Mouse (Mus musculus): Measurements from ENCODE around the gene Enpep. TPM values are rescaled to one million over a fixed set of nuclear protein-coding genes. Genes with fewer than 3 reads are reported as not detected.

Gene Enpep
- total and polyA plus RNA-seq, 2 experiments from 2014 or later = 8.3 to 8.4 TPM

DNA sequence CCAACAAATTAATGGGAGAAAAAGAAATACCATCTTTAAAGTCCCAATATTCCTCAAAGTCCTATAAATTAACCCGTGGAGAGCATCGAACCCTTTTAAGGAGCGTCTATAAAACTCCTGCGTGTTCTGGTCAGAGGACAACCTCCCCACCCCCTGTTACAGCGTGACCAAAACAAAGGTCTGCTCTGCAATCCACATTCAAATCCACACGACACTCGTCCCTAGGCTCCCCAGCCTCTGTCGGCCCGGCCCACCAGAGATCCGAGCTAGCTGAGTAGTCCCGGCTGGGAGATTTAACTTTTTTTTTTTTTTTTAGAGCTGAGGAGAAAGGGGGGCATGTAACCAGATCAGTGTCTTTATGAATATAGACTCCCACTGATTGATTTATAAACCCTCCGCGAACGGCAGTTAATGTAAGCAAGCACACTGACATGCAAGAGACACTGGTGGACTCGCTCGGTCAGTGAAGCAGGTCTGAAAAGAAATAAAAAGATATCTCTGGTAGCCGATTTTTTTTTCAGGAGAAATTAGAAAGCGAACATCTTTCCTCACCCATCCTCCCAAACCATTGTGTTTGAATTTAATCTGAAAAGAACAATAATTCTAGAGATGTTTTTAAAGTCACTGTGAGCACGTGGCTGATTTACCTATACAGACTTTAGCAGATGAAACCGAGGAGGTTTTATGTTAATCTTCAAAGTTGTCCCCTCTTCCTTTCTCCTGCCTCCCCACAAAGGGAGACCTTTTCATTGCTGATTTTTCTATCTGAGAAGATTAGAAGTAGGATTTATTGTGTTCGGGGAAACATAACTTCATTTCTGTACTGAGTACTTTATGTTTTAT lies 109.9 kb downstream of the Enpep start:
- peak overlapping the region; percentile 30; the same call in 1 of the 2 replicates for H3K4me2 ChIP-seq (ENCODE audit: low read depth, low read length)
- no peak overlapping the region for H3K9ac ChIP-seq (replicated peaks; ENCODE audit: low read depth, low read length)
- H3K27ac ChIP-seq (ENCODE audit: low read depth) = no peak overlapping the region
- no peak for TF ChIP-seq CTCF (IDR thresholded peaks at IDR 0.05; ENCODE audit: low read depth)
- no peak for TF ChIP-seq EP300 (IDR thresholded peaks at IDR 0.05; ENCODE audit: low read depth)
- no peaks in the 10 kb centered on the region for H3K36me3 ChIP-seq (replicated peaks; ENCODE audit: control insufficient read depth, insufficient read depth, low read length)
- ATAC-seq (ENCODE audit: insufficient read depth, low read depth) (no peak), DNase-seq (ENCODE audit: low spot score) (no peak)
- no peaks in the 10 kb centered on the region for H3K4me1 ChIP-seq (ENCODE audit: control insufficient read depth, insufficient read depth)
- H3K9me3 ChIP-seq (replicated peaks; ENCODE audit: control insufficient read depth, low read length) = no peaks in the 10 kb centered on the region
- peaks cover 89% of the 10 kb centered on the region for H3K27me3 ChIP-seq (ENCODE audit: control insufficient read depth, insufficient read depth, low read length)
- H3K4me3 ChIP-seq (ENCODE audit: low read depth, low read length) = 0 out of 2 replicates have a peak overlapping the region, but pooled peaks have one; percentile 7
- WGBS = 14% methylated on average over 21 of the region's 21 CpGs

- DNase-seq (ENCODE audit: low spot score) (no peak), ATAC-seq (ENCODE audit: insufficient read depth, low read depth) (no peak)
- Histone ChIP-seq H3K9ac (replicated peaks; ENCODE audit: low read depth, low read length) (no peak overlapping the region), H3K27me3 (ENCODE audit: control insufficient read depth, insufficient read depth, low read length) (peaks cover 92% of the 10 kb centered on the region), H3K4me3 (ENCODE audit: low read depth, low read length) (0 out of 2 replicates have a peak overlapping the region, but pooled peaks have one; percentile 10), H3K4me2 (ENCODE audit: low read depth, low read length) (peak overlapping the region; percentile 30; the same call in 1 of the 2 replicates), H3K27ac (ENCODE audit: low read depth) (no peak overlapping the region), H3K9me3 (replicated peaks; ENCODE audit: control insufficient read depth, low read length) (no peaks in the 10 kb centered on the region), H3K4me1 (ENCODE audit: control insufficient read depth, insufficient read depth) (no peaks in the 10 kb centered on the region), H3K36me3 (replicated peaks; ENCODE audit: control insufficient read depth, insufficient read depth, low read length) (no peaks in the 10 kb centered on the region)
- 13% methylated on average over 27 of the region's 27 CpGs for WGBS
- no peak for TF ChIP-seq CTCF (IDR thresholded peaks at IDR 0.05; ENCODE audit: low read depth)
Measured at GRCm38 (mm10) chr3:129221380-129222260, 110.9 kb downstream of the Enpep start.

DNA sequence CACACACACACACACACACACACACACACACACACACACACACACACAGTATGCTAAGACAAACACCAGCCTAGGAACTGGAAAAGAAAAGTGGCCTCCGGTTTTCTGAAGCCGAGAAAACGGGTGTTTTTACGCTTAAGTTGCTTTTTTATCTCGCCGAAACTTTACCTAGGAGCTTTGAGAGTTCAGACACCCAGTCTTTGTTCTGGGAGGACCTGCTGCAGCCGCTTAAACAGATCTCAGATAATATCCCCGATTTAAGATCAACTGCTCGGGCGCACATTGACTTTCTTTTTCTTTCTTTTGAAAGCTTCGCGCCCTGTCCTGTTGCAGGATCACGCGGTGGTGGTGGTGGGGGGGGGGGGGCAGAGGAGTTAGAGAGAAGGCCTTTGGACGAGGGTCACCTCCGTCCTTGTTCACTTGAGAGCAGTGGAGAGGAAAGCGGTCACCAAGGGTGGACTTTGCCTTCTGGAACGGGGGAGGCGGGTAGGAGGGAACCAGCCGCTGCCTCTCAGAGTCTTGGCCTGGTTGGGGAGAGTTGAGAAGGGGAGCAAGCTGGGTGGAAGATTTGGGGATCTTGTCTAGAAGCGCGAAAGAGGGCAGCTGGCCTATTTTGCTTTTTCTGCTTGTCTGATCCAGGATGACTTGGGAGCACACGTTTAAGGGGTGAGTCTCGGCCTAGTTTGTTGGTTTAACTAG lies 111.7 kb downstream of the Enpep start:
- 18% methylated on average over 24 of the region's 24 CpGs for WGBS

DNA sequence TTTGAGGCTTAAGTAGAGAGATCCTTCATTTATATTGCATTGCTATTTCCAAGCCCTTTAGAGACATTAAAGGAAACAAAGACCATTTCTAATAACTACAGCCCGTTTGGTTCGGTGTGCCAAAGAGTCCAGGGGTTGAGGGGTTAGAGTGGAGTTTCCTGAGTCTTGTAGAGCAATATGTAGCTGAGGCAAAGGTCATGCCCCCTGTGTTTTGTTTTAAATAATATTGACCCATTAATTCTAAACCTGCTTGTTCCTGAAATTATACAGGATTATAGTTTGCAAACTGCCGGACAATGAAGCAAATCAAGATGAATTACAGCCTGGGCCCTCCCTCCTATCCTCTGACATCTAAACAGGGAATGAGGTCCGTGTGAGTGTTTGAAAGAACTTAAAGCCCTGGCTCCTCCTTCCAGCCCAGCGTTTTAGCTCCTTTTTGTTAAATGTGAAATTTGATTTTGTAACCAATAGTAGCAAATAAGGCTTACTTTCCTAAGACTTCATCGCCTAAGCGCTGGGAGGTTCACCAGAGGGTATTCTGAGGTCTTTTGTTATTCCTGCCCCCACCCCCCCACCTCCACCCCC lies 112.3 kb downstream of the Enpep start:
- Histone ChIP-seq H3K4me3 (ENCODE audit: low read depth, low read length) (peak overlapping the region; percentile 10; the same call in 1 of the 2 replicates), H3K4me2 (ENCODE audit: low read depth, low read length) (peak overlapping the region; percentile 30; the same call in 1 of the 2 replicates), H3K9me3 (replicated peaks; ENCODE audit: control insufficient read depth, low read length) (no peaks in the 10 kb centered on the region), H3K9ac (replicated peaks; ENCODE audit: low read depth, low read length) (no peak overlapping the region), H3K27me3 (ENCODE audit: control insufficient read depth, insufficient read depth, low read length) (peaks cover 92% of the 10 kb centered on the region), H3K4me1 (ENCODE audit: control insufficient read depth, insufficient read depth) (no peaks in the 10 kb centered on the region), H3K27ac (ENCODE audit: low read depth) (no peak overlapping the region), H3K36me3 (replicated peaks; ENCODE audit: control insufficient read depth, insufficient read depth, low read length) (no peaks in the 10 kb centered on the region)
- ATAC-seq (ENCODE audit: insufficient read depth, low read depth) (no peak), DNase-seq (ENCODE audit: low spot score) (no peak)
- 21% methylated on average over 7 of the region's 7 CpGs for WGBS
- TF ChIP-seq EP300 (IDR thresholded peaks at IDR 0.05; ENCODE audit: low read depth) (no peak), CTCF (IDR thresholded peaks at IDR 0.05; ENCODE audit: low read depth) (no peak)

More for the DNA sequence above, 111.7 kb downstream of the Enpep start:
- no peak overlapping the region for H3K27ac ChIP-seq (ENCODE audit: low read depth)
- no peaks in the 10 kb centered on the region for H3K36me3 ChIP-seq (replicated peaks; ENCODE audit: control insufficient read depth, insufficient read depth, low read length)
- peak overlapping the region; percentile 30; the same call in 1 of the 2 replicates for H3K4me2 ChIP-seq (ENCODE audit: low read depth, low read length)
- peak overlapping the region; percentile 10; the same call in 1 of the 2 replicates for H3K4me3 ChIP-seq (ENCODE audit: low read depth, low read length)
- no peak for DNase-seq (ENCODE audit: low spot score)
- no peak overlapping the region for H3K9ac ChIP-seq (replicated peaks; ENCODE audit: low read depth, low read length)
- H3K27me3 ChIP-seq (ENCODE audit: control insufficient read depth, insufficient read depth, low read length) = peaks cover 92% of the 10 kb centered on the region
- ATAC-seq (ENCODE audit: insufficient read depth, low read depth) = no peak
- no peaks in the 10 kb centered on the region for H3K4me1 ChIP-seq (ENCODE audit: control insufficient read depth, insufficient read depth)
- no peak for TF ChIP-seq CTCF (IDR thresholded peaks at IDR 0.05; ENCODE audit: low read depth)
- no peak for TF ChIP-seq EP300 (IDR thresholded peaks at IDR 0.05; ENCODE audit: low read depth)
- H3K9me3 ChIP-seq (replicated peaks; ENCODE audit: control insufficient read depth, low read length) = no peaks in the 10 kb centered on the region

Other genes starting within 250 kb of the Enpep start
- 3.9 and 4.1 TPM in 2 replicates for gene Pitx2, start 132.8 kb downstream of the Enpep start, total RNA-seq (2014; rRNA removed; ENCODE audit: low replicate concordance)
- 11.7 and 13.0 TPM in 2 replicates for gene Pitx2, start 132.8 kb downstream of the Enpep start, polyA plus RNA-seq (2015; fragmentation: Nextera tagmentation; extraction: Ambion mirVana)
- 2.4 and 5.2 TPM in 2 replicates for gene Elovl6, start 199.6 kb upstream of the Enpep start, total RNA-seq (2014; rRNA removed; ENCODE audit: low replicate concordance)
- 2.9 TPM in 2 replicates for gene Elovl6, start 199.6 kb upstream of the Enpep start, polyA plus RNA-seq (2015; fragmentation: Nextera tagmentation; extraction: Ambion mirVana)